Mouse (Mus musculus) stomach, embryonic 14.5 days (tissue): Measurements from ENCODE around the gene Majin. TPM values are rescaled to one million over a fixed set of nuclear protein-coding genes. Genes with fewer than 3 reads are reported as not detected.
A peak's percentile ranks its signal among the peaks of the same experiment; 100 is the strongest.

ENCODE experiments used
- ATAC-seq: fragments of 200-750 bp; cut with Nextera tagmentation; 2 replicates; pipeline ENCODE4 v1.8.0; 2017; ENCODE audit warnings: low read depth, moderate TSS enrichment; ENCODE audit not compliant: insufficient number of reproducible peaks, insufficient read depth, low FRiP score
- H3K27ac ChIP-seq: fragments of 300-500 bp; sonication (generic); 2 replicates; pipeline ENCODE4 v1.5.1; 2014; ENCODE audit warnings: mild to moderate bottlenecking, low read length, moderate library complexity, mixed read lengths
- H3K27me3 ChIP-seq: fragments of 300-500 bp; sonication (generic); 2 replicates; pipeline ENCODE4 v1.6.1; 2014; ENCODE audit warnings: low read length, control low read depth, mixed read lengths; ENCODE audit not compliant: control insufficient read depth, insufficient read depth
- H3K36me3 ChIP-seq: fragments of 300-500 bp; sonication (generic); 2 replicates; pipeline ENCODE4 v1.6.1; 2014; ENCODE audit warnings: mild to moderate bottlenecking, control low read depth, low read length, moderate library complexity, mixed read lengths; ENCODE audit not compliant: control insufficient read depth, insufficient read depth
- H3K4me1 ChIP-seq: fragments of 300-500 bp; sonication (generic); 2 replicates; pipeline ENCODE4 v1.6.1; 2014; ENCODE audit warnings: low read length, control low read depth, mixed read lengths; ENCODE audit not compliant: control insufficient read depth, insufficient read depth
- H3K4me2 ChIP-seq: fragments of 300-500 bp; sonication (generic); replicated peaks from 2 replicates; pipeline ENCODE4 v1.6.1; 2014; ENCODE audit warnings: low read depth, low read length, control low read depth
- H3K4me3 ChIP-seq: fragments of 300-500 bp; sonication (generic); 2 replicates; pipeline ENCODE4 v1.5.1; 2014; ENCODE audit warnings: low read depth, low read length, control low read depth
- H3K9ac ChIP-seq: fragments of 300-500 bp; sonication (generic); replicated peaks from 2 replicates; pipeline ENCODE4 v1.6.1; 2014; ENCODE audit warnings: low read depth, mild to moderate bottlenecking, control low read depth, low read length, moderate library complexity, mixed read lengths
- H3K9me3 ChIP-seq: fragments of 300-500 bp; sonication (generic); 2 replicates; pipeline ENCODE4 v1.6.1; 2016; ENCODE audit warnings: low read depth, low read length, control low read depth; ENCODE audit not compliant: control insufficient read depth
- WGBS: fragments of 180-500 bp; shearing (Covaris S2); extraction: QIAGEN DNeasy Blood & Tissue Kit; methylation state at CpG from one replicate; pipeline ENCODE4 v1.1.7; 2014; 5-methylcytosine and 5-hydroxymethylcytosine counted together
- polyA plus RNA-seq: library from polyadenylated mRNA; unstranded; fragments of >200 nt; fragmentation: Nextera tagmentation; extraction: Ambion mirVana; gene quantifications from 2 replicates; pipeline ENCODE4 v1.2.1, GENCODE M21; 2014

Majin gene
- polyA plus RNA-seq, 1 experiment from 2014 or later: not detected

- H3K4me3 ChIP-seq: no peak overlapping the region
- WGBS: 84% methylated on average over 16 of the region's 16 CpGs
- no peaks in the 10 kb centered on the region for H3K9me3 ChIP-seq
- H3K9ac ChIP-seq: no peak overlapping the region
- H3K27me3 ChIP-seq: no peaks in the 10 kb centered on the region
- H3K36me3 ChIP-seq: peaks cover 16% of the 10 kb centered on the region
- no peak for ATAC-seq
- no peak overlapping the region for H3K4me2 ChIP-seq
- H3K27ac ChIP-seq: no peak overlapping the region
- peaks cover 9% of the 10 kb centered on the region for H3K4me1 ChIP-seq
Observed at GRCm38 (mm10) chr19:6233647-6234046, 49.5 kb downstream of the Majin start.

GRCm38 (mm10) chr19:6234337-6235083 lies 50.3 kb downstream of the Majin start:
- no peak for ATAC-seq
- 75% methylated on average over 11 of the region's 11 CpGs for WGBS
- Histone ChIP-seq H3K4me2 (peak overlapping the region; percentile 83), H3K4me1 (peaks cover 9% of the 10 kb centered on the region), H3K27me3 (no peaks in the 10 kb centered on the region), H3K4me3 (peak overlapping the region; percentile 73), H3K27ac (no peak overlapping the region), H3K36me3 (peaks cover 16% of the 10 kb centered on the region), H3K9ac (peak overlapping the region; percentile 68; the same call in 1 of the 2 replicates), H3K9me3 (no peaks in the 10 kb centered on the region)

- peak; percentile 91 for ATAC-seq
- no peaks in the 10 kb centered on the region for H3K9me3 ChIP-seq
- 3% methylated on average over 48 of the region's 48 CpGs for WGBS
- H3K4me2 ChIP-seq: peak within 1 kb of the TSS; percentile 83
- peaks cover 13% of the 10 kb centered on the region for H3K4me1 ChIP-seq
- H3K4me3 ChIP-seq: peak within 1 kb of the TSS; percentile 73
- H3K9ac ChIP-seq: peak within 1 kb of the TSS; percentile 68
- H3K27me3 ChIP-seq: no peaks in the 10 kb centered on the region
- H3K36me3 ChIP-seq: peaks cover 16% of the 10 kb centered on the region
- H3K27ac ChIP-seq: peak within 1 kb of the TSS; percentile 95
Observed at GRCm38 (mm10) chr19:6235084-6236052, 51.2 kb downstream of the Majin start, which contains the start of gene Ppp2r5b. Ppp2r5b (minus strand) TSS chr19:6235872.

GRCm38 (mm10) chr19:6236053-6236441 lies 51.9 kb downstream of the Majin start:
- under 1% methylated on average over 9 of the region's 9 CpGs for WGBS
- peak overlapping the region; percentile 83 for H3K4me2 ChIP-seq

GRCm38 (mm10) chr19:6236842-6237241 lies 52.7 kb downstream of the Majin start:
- peaks cover 13% of the 10 kb centered on the region for H3K4me1 ChIP-seq
- no peak overlapping the region for H3K4me2 ChIP-seq
- H3K4me3 ChIP-seq: no peak overlapping the region
- H3K36me3 ChIP-seq: peaks cover 4% of the 10 kb centered on the region
- no peak overlapping the region for H3K9ac ChIP-seq
- ATAC-seq: no peak
- WGBS: 72% methylated on average over 7 of the region's 7 CpGs
- H3K9me3 ChIP-seq: no peaks in the 10 kb centered on the region
- no peaks in the 10 kb centered on the region for H3K27me3 ChIP-seq
- no peak overlapping the region for H3K27ac ChIP-seq

More at GRCm38 (mm10) chr19:6236053-6236441, 51.9 kb downstream of the Majin start:
- H3K4me1 ChIP-seq: peaks cover 13% of the 10 kb centered on the region
- ATAC-seq: peak; percentile 87
- H3K27me3 ChIP-seq: no peaks in the 10 kb centered on the region
- peaks cover 11% of the 10 kb centered on the region for H3K36me3 ChIP-seq
- peak overlapping the region; percentile 73 for H3K4me3 ChIP-seq
- H3K27ac ChIP-seq: peak overlapping the region; percentile 95
- H3K9me3 ChIP-seq: no peaks in the 10 kb centered on the region
- H3K9ac ChIP-seq: peak overlapping the region; percentile 68

- no peaks in the 10 kb centered on the region for H3K36me3 ChIP-seq
- no peaks in the 10 kb centered on the region for H3K27me3 ChIP-seq
- no peak overlapping the region for H3K9ac ChIP-seq
- H3K27ac ChIP-seq: no peak overlapping the region
- H3K4me3 ChIP-seq: no peak overlapping the region
- ATAC-seq: no peak
- H3K4me1 ChIP-seq: peaks cover 23% of the 10 kb centered on the region
- H3K9me3 ChIP-seq: no peaks in the 10 kb centered on the region
- no peak overlapping the region for H3K4me2 ChIP-seq
Observed at GRCm38 (mm10) chr19:6238740-6239139, 54.6 kb downstream of the Majin start.

- no peak overlapping the region for H3K9ac ChIP-seq
- H3K4me2 ChIP-seq: no peak overlapping the region
- no peaks in the 10 kb centered on the region for H3K27me3 ChIP-seq
- H3K9me3 ChIP-seq: no peaks in the 10 kb centered on the region
- 43% methylated on average over 1 of the region's 1 CpGs for WGBS
- peaks cover 15% of the 10 kb centered on the region for H3K4me1 ChIP-seq
- H3K4me3 ChIP-seq: no peak overlapping the region
- H3K27ac ChIP-seq: no peak overlapping the region
- no peak for ATAC-seq
- no peaks in the 10 kb centered on the region for H3K36me3 ChIP-seq
Observed at GRCm38 (mm10) chr19:6240136-6240535, 55.9 kb downstream of the Majin start.

GRCm38 (mm10) chr19:6240725-6241124 lies 56.5 kb downstream of the Majin start:
- Histone ChIP-seq H3K9me3 (no peaks in the 10 kb centered on the region), H3K27ac (peak overlapping the region; percentile 27; the same call in 1 of the 2 replicates), H3K4me1 (peaks cover 14% of the 10 kb centered on the region), H3K27me3 (no peaks in the 10 kb centered on the region), H3K4me2 (peak overlapping the region; percentile 18), H3K36me3 (peaks cover 3% of the 10 kb centered on the region; the same call in 1 of the 2 replicates), H3K9ac (no peak overlapping the region), H3K4me3 (0 out of 2 replicates have a peak overlapping the region, but pooled peaks have one; percentile 93)
- WGBS: 25% methylated on average over 5 of the region's 5 CpGs
- ATAC-seq: no peak
